Mouse (Mus musculus) lung, postnatal 14 days (tissue): Measurements from ENCODE around the gene Rgs7.

Source experiments
- DNase-seq: peaks from one replicate; pipeline ENCODE4 v3.0.0; 2021

The Rgs7 gene

GRCm38 (mm10) chr1:175299603-175300397 is 192.5 kb downstream of the Rgs7 start:
- DNase-seq = no peak

GRCm38 (mm10) chr1:175296906-175297305 is 195.4 kb downstream of the Rgs7 start:
- DNase-seq = no peak

GRCm38 (mm10) chr1:175290072-175290471 is 202.2 kb downstream of the Rgs7 start:
- no peak for DNase-seq

GRCm38 (mm10) chr1:175262341-175262740 is 230.0 kb downstream of the Rgs7 start:
- no peak for DNase-seq

- no peak for DNase-seq
These were observed 232.9 kb downstream of the Rgs7 start for GRCm38 (mm10) chr1:175259374-175259773.

- DNase-seq = no peak
These were observed 237.1 kb downstream of the Rgs7 start for GRCm38 (mm10) chr1:175255224-175255623.

GRCm38 (mm10) chr1:175254724-175255123 is 237.6 kb downstream of the Rgs7 start:
- no peak for DNase-seq

- no peak for DNase-seq
These were observed 250.2 kb downstream of the Rgs7 start for GRCm38 (mm10) chr1:175242135-175242534.

- DNase-seq = no peak
These were observed 252.2 kb downstream of the Rgs7 start for GRCm38 (mm10) chr1:175240137-175240536.

GRCm38 (mm10) chr1:175221593-175222500 is 270.5 kb downstream of the Rgs7 start:
- DNase-seq = no peak

- DNase-seq = no peak
These were observed 272.7 kb downstream of the Rgs7 start for GRCm38 (mm10) chr1:175219563-175219962.

- no peak for DNase-seq
These were observed 285.3 kb downstream of the Rgs7 start for GRCm38 (mm10) chr1:175207004-175207403.

GRCm38 (mm10) chr1:175205633-175206032 is 286.7 kb downstream of the Rgs7 start:
- no peak for DNase-seq

GRCm38 (mm10) chr1:175203544-175203943 is 288.8 kb downstream of the Rgs7 start:
- no peak for DNase-seq

GRCm38 (mm10) chr1:175202902-175203301 is 289.4 kb downstream of the Rgs7 start:
- DNase-seq = no peak

GRCm38 (mm10) chr1:175198881-175199280 is 293.4 kb downstream of the Rgs7 start:
- DNase-seq = no peak

- no peak for DNase-seq
These were observed 296.5 kb downstream of the Rgs7 start for GRCm38 (mm10) chr1:175195806-175196205.

- DNase-seq = no peak
These were observed 304.1 kb downstream of the Rgs7 start for GRCm38 (mm10) chr1:175188186-175188585.

GRCm38 (mm10) chr1:175185211-175185610 is 307.1 kb downstream of the Rgs7 start:
- no peak for DNase-seq

- no peak for DNase-seq
These were observed 307.6 kb downstream of the Rgs7 start for GRCm38 (mm10) chr1:175184736-175185135.

- no peak for DNase-seq
These were observed 313.6 kb downstream of the Rgs7 start for GRCm38 (mm10) chr1:175178733-175179132.

GRCm38 (mm10) chr1:175174918-175175675 is 317.2 kb downstream of the Rgs7 start:
- no peak for DNase-seq

GRCm38 (mm10) chr1:175155469-175155868 is 336.8 kb downstream of the Rgs7 start:
- DNase-seq = no peak
